Mouse (Mus musculus): ENCODE data around the gene Kcnip1.

The Kcnip1 gene

DNA sequence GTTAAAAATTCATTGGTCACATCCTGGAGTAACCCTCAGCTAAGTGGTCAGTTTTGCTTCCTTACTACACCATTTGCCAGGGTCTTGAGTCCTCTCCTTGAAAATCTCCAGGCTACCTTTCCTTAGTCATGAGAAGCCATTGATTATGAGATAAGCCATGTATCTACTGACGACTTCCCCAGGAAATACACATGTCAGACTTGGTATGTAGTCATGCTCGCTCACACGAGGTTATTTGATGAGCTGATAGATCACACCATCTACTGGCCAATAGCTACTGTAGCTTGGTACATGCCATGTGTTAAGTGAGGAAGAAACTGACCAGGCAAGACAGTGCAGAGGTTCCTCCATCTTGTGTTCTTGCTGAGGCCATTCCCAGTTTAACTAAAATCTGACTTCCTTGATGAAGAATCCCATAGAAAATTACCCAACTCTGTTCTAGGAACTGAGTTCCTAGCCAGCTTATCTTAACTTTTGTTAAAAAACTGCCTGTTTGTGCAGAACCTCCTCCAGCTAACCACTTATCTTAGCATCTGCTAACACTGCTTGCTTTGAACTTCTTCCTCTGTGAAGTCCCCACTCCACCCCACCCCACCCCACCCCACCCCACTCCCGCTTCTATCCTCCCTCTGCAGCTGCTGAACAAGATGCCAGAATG is 53.4 kb downstream of the Kcnip1 start:
- DNase-seq (ENCODE audit: low read depth, low spot score): no peak

DNA sequence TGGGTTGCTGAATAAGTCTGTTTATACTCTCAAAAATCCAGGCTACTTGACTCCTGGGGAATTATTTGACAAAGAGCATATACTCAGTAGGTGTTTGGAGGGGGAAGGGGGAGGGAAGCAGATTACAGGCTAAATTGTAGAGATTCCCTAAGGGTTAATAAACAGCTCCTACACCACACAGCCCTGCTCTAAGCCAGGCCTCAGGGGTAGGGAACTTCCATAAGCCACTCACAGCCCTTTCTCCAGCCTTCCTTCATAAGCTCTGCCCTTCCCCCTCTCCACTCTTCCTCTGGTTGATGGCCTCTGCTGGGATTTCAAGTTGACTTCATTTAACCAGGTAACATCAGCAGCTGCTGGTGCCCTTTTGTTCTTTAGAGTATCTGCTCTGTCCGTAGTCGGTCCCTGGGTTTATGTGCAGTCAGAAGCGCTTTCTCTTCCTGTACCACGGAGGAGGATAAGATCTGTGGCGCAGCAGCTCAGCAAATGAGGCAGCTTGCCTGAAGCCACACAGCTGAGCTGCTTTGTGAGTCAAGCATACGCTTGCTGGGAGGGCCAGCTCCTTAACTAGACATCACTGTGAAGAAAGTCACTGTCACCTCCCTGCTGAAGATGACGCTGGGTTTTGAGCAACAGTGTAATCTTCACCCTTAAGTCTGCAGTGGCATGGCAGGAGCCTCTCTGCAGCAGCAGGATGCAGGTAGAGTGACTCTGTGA is 54.2 kb downstream of the Kcnip1 start:
- DNase-seq (ENCODE audit: low read depth, low spot score): no peak

DNA sequence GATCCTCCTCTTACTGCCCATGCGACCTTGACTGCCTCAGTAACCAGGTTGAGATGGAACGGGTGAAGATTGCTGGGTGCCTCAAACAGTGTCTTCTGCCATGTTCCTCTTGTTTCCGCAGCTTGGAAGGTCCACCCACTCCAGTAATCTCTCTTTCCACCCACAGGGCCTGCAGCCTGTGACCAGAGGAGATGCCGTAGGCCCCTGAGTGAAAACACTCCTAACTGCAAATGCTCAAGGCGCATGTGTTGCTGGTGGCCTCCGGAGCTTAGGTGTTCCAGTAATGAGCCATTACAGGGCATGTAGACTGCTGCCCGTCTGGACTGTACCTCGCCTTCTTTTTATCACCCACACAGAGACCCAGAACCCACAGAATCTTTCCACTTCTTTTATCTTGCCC is 55.3 kb downstream of the Kcnip1 start:
- no peak for DNase-seq (ENCODE audit: low read depth, low spot score)

DNA sequence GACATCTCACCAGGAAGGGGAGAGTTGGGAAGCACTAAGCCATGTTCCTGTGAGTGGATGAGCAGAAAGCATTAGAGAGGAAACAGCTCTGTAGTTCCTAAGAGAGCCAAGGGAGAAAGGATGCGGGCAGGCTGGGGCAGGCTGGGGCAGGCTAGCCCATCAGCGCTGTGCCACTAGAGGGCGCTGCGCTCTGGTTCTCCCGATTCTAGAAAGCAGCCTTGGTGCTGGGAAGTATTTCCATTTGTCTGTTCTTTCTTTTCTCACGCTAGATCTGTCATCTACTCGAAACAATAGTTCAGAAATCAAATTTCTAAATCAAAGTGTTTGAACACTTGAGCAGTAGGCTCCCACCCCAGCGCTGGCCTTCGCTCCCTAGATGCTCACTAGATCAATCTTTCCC is 58.7 kb downstream of the Kcnip1 start:
- no peak for DNase-seq (ENCODE audit: low read depth, low spot score)

DNA sequence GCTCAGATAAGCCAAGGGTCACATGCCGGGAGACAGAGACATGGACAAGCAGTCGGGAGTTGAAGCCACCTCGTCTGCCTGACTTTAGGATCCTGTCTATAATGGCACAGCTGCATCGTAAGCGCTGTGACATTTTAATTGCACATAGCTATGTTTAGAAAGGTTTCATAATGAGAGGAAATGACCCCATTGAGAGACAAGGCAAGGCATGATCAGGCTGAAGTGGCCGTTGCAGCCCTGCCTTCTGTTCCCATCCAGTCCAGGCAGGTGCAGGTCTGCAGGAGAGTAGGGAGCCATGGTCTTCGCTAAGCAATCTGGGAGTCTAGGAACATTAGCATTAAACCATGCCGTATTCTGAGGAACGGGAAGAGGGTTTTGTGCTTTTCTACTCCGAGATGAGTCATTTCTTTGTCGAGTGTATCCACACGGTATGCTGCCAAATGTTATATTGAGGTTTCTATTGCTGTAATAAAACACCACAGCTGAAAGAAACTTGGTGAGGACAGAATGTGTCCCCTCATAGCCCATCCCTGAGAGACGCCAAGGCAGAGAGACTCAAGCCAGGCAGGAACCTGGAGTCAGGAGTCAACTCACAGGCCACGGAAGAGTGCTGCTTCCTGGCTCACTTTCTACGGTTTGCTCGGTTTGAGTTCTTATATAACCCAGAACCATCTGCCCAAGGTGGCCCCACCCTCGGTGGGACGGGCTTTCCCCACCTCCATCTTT is 60.4 kb downstream of the Kcnip1 start:
- no peak for DNase-seq (ENCODE audit: low read depth, low spot score)

DNA sequence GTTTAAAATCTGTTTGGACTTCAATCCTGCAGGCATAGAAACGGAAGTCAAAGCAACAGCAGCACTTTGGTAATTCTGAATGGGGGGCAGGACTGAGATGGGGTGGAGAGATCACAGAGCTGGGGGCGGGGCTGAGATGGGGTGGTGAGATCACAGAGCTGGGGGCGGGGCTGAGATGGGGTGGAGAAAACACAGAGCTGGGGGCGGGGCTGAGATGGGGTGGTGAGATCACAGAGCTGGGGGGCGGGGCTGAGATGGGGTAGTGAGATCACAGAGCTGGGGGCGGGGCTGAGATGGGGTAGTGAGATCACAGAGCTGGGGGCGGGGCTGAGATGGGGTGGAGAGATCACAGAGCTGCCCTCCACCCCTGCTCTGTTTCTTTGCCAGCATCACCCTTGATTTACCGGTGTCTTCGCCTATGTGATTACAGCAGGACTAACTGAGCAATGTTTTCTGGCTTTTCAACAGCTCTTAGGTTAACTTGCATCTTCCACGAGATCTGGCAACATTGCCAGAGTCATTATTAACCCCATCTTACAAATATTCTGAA is 61.0 kb downstream of the Kcnip1 start:
- no peak for DNase-seq (ENCODE audit: low read depth, low spot score)

DNA sequence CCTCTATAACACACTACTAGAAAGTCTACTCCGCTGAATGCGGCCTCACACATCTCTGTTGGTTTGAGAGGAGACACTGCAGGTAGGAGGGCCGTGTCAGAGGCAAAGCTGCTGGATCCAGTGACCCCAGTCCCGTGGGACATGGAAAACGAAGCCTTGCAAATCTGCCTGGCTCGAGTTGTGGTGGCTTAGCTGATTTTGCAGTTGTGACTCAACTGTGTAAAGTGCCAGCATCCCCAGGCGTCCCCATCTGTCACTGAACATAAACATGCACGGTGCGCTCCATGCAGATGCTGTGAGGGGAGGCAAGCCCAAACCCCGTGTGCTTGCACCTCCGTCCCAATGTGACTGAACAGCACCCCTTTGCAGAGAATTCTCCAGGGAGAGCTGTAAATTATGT is 63.5 kb downstream of the Kcnip1 start:
- DNase-seq (ENCODE audit: low read depth, low spot score): no peak

DNA sequence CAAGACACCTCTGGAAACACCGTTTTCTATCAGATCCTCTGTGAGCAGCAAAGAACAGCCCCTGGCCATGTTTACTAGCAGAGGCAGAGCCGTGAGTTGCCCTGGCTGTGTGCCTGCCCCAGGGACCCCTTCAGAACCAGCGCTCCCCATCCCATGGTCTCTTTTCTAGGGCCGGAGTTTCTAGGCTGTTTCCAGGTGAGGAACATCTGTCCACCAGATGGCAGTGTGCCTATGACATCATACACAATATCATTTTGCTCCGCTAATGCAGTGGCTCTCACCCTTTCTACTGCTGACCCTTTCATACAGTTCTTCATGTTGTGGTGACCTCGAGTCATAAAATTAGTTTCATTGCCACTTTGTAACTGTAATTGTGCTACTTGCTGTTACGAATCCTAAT is 64.3 kb downstream of the Kcnip1 start:
- DNase-seq (ENCODE audit: low read depth, low spot score): peak; percentile 26

DNA sequence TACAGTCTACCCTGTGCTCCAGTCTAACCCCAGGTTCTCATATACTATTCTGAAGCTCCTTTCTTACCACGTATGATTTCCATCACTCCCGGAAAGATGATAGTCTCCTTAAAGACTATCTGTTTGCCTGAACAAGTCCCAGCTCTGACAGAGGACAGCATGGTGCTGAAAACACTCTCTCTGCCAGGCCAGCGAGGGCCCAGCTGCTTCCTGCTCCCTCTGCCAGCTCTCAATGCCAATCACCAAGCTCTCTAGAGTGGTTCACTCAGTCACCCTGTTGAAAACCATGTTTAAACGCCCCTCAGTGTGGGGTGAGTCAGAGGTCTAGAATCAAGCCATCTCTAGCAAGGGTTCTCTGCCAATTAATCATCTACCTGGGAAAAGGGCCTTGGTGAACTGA is 65.1 kb downstream of the Kcnip1 start:
- DNase-seq (ENCODE audit: low read depth, low spot score): no peak

DNA sequence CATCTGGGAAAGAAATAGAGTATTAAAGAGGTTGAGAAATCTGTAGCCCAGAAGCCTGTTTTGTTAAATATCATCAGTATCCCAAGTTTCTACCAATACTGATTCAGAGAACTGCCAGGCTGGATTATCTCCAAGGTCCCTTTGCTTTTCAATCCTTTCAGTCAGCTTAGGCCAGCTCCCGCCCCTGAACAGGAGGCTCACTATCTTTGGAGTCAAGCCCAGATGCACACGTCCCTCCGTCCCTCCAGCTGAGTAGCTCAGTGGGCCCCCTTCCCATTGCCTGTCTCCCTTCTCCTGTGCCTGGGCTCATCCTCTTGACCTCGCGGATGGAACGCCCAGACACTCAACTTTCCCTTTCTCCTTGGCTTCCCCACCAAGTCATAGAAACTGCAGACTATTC is 65.6 kb downstream of the Kcnip1 start:
- DNase-seq (ENCODE audit: low read depth, low spot score): no peak

DNA sequence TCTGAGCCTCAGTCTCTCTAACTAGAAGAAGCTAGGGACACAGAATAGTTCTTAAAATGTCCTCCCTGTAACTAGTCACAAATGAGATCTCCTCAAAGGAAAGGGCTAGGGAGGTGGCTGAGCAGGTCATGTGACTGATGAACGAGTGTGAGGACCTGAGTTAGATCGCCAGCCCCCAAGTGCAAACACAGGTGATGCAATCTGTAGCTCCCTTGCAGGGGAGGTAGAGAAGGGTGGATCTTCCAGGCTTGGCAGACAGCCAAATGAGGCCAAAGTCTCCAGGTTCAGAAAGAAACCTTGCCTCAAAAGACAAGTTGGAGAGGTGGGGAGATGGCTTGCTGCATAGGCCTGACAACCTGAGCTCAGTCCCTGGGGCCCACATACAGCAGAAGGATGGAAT is 66.4 kb downstream of the Kcnip1 start:
- no peak for DNase-seq (ENCODE audit: low read depth, low spot score)

DNA sequence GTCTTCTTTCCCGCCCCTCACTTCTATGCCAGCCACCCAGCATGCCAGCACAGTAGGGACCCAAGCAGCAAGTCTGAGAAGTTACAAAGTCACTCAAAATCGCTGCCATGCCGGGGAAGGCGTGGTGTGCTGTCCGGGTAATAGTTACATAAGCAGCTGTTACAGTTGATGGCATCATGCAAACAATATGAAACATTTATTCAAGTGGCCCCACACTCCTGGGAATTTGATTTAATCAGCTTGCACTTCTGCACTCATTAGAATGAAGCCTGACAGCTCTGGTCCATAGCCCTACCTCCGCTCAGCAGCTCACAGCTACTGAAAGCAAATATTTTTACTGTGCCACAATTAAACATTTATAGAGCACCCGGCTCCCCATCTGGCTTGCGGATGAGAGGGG is 67.2 kb downstream of the Kcnip1 start:
- no peak for DNase-seq (ENCODE audit: low read depth, low spot score)

DNA sequence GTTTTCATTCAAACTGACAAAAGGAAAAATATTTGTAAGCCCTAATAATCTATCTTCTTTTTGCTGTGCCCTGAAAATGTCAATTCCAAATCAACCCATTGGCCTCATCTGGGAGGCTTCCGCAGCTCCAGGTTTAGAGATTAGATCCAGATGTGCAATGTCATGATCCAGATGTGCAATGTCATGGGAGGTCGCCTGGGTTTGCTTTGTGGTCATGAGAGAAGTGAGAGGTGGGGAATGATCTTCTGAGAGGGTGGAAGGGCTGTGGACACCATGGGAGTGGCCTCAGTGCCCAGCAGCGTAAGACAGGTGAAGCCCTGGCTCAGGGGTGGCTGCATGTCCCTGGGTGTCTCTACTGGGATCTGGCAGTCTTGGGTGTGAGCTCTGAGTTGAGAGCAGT is 69.9 kb downstream of the Kcnip1 start:
- DNase-seq (ENCODE audit: low read depth, low spot score): no peak

DNA sequence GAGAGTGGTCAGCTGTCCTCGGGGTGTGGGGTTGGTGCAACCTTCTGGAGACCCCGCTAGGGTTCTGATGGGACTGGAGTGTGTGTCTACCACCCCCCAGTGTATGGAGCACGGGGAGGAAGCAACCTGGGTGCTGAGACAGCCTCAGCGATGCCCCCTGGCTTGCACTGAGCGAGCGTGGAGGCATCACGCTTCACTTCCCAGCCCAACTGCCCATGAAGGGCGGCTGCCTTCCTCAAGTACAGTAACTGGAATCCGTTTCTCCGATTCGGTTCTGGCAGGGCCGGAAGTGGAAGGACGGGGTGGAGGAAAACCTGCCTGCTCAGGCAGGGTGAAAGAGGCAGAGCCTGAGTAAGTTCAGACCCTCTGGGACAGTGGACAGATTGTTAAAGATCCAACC is 71.5 kb downstream of the Kcnip1 start:
- no peak for DNase-seq (ENCODE audit: low read depth, low spot score)

DNA sequence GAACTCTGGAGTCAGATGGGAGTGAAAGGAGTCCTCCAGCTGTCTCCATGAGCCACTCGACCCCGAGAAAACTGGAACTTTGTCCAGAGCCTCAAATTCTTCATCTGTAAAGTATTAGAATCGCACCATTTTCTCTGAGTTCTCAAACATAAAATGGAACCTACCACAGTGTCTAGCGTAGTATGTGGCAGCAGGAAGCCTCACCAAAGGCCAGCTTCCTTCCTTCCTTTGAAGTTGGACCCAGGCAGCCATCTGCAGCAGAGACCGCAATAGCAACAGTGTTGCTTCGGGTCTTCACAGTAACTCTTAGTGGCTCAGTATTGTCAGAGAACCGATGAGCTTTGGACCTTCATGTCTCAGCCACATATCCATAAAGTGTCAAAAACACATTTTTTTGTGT is 73.1 kb downstream of the Kcnip1 start:
- no peak for DNase-seq (ENCODE audit: low read depth, low spot score)

DNA sequence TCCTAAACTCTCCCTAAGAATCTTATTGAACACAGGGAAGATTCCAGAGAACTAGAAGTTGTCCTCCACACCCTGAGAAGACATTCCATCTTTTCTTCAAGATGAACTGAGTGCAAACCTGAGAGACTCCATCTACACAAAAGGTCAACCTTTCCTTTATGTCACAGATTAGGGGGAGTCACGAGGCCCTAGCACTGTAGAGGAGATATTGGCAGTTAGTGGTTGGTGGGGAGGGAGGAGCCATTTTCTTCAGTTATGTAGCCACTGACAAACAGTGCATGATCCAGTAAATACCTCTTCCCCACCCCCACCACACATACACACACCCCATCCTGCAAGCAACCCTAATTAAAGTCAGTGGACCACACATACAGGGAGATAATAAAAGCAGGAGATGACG is 74.5 kb downstream of the Kcnip1 start:
- DNase-seq (ENCODE audit: low read depth, low spot score): no peak

DNA sequence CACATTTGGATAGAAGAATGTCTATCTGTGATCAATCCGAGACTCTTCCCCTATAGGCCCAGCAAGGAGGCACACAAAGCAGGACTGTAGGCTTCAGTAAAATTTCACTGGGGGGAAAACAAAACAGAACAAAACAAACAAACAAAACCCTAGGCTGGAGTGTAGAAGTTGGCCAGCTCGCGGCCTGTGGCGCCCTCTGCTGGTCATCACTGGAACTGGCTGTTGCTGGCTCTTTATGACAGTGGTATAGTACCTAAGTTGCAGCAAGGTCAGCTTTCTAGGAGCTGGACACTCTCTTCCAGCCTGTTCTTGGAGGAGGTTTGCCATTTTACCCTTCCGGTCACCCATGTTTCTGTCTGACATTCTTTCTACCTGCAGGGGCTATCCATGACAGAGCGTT is 75.4 kb downstream of the Kcnip1 start:
- no peak for DNase-seq (ENCODE audit: low read depth, low spot score)

DNA sequence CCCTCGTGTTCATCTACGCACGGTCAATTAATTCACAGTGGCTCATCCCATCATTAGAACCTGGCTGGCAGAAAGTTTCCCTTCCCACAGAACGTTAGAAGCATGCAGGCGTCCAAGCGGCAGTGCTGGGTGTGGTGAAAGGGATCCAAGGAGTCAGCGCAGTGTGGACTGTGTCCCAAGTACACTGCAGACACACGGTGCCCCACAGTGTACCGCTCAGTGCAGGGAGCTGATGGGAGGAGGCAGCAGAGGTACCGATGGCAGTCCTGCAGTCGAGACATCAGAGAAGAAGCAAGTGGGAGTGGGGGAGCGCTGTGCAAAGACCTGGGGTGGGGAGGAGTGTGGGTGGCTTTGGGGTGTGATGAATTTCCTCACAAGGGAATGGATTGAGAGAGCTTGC is 78.7 kb downstream of the Kcnip1 start:
- DNase-seq (ENCODE audit: low read depth, low spot score): no peak

DNA sequence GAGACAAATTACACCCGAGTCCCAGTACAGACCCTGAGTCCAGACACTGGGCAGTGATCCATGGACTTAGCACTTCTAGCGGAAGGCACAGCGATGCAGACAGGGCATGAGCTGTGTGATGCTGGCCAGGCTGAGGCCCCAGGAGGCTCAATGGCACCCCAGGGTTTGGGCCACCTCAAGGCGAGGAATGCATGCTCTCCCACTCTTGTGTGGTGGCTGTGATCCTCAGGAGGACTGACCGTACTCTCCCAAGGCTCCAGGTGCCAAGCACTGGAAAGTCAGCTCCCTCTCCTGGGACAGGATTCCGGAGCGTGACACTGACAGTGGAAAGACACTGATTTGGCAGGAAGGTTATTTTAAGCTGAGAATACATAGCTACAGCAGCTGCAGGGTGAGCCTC is 79.9 kb downstream of the Kcnip1 start:
- DNase-seq (ENCODE audit: low read depth, low spot score): no peak

DNA sequence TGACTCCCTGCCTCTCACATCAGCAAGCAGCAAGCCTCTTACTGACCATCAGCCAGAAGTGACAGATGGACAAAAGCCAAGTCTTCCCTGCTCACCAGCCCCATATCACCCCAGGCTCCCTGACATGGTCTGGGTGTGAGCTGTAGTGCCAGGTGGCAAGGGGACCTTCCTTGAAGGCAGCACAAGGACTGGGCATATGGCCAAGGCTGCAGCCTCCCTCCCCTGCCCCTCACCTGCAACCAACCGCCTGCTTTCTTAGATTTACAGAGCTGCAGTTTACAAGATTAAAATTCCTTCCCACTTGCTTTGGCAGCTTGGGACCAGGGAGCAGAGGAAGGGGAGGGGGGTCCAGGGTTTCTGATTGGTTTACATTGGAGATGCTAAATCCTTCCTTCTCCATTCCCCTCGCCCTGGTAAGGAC is 80.8 kb downstream of the Kcnip1 start:
- no peak for DNase-seq (ENCODE audit: low read depth, low spot score)

DNA sequence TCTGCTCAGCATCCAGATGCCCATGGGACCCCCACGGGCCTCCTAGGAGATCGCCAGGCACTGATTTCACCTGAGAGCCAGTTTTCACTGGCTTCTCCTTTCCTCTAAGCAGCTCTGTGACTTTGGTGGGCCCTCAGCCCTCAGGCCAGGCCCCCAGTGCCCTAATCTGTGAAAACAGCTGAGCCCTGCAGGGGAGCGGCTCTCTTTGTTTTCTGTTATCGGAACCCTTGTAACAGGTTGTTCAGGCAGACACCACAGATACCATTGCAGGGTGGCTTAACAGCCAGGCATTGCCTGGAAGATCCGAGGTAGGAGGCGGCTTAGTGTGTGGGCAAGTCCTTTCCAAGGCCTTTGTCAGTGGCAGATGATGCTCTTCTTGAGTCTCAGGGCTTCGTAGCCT is 82.0 kb downstream of the Kcnip1 start:
- no peak for DNase-seq (ENCODE audit: low read depth, low spot score)

DNA sequence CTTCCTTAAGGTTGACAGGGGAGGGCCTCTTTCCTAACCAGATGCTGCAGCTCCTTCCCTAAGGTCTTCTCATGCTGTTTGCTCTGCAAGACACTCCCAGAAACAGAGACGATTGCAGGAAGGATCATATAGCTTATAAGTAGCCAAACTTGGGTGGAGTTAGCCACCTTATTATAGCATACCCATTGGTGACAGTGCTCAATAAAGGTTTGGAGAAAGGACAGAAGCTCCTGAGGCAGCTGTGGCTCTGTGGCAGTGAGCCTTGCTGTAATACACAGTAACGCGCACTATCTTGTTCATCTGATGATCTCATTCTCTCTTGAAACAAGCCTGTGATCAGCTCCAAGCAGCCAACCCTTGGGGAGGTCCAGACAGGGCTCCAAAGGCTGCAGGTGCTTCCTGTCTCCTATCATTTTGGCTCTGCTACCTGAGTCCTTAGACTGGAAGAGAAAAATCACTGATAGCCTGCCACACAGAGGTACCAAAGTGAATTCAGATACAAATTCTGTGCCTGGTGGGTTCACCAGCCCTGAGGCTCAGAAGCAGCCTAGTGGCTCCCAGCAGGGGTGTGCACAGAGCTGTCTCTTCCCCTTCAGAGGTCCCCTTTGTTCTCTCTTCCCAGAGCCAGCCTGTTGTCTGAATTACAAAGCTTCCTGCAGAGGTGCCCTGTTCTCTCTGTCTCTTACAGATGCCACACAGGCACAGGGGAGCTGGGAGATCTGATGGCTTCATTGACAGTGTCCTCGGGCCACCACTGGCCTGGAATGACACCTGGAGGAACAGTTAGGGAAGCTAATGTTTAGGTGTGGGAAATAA is 84.4 kb downstream of the Kcnip1 start:
- DNase-seq (ENCODE audit: low read depth, low spot score): no peak

Measured in brain, embryonic 18.5 days (tissue).